In genomic region chr10:117548775-117549505, GRCm38 (mm10) we compare ENCODE assay signal across 16 mouse cellular contexts.
"Had no signal": no experiment of that assay in that cellular context is flagged by ENCODE, and none has a peak within 500 bp of the region (broad histone marks: within the 10 kb centered on the region; RNA-seq: fewer than 3 reads in every experiment).

No protein-coding gene starts in this region.

- H3K4me1 ChIP-seq: neural tube, embryonic 12.5 days; neural tube, embryonic 15.5 days; stomach, embryonic 15.5 days had no signal

- H3K27ac ChIP-seq: neural tube, embryonic 12.5 days; neural tube, embryonic 13.5 days; neural tube, embryonic 15.5 days; stomach, embryonic 15.5 days; stomach, postnatal 0 days had no signal

- H3K27me3 ChIP-seq: neural tube, embryonic 12.5 days; neural tube, embryonic 13.5 days; neural tube, embryonic 15.5 days; stomach, embryonic 15.5 days had no signal

- H3K4me3 ChIP-seq: neural tube, embryonic 12.5 days; neural tube, embryonic 13.5 days; neural tube, embryonic 15.5 days; stomach, embryonic 15.5 days had no signal

- H3K9me3 ChIP-seq: neural tube, embryonic 12.5 days; neural tube, embryonic 13.5 days; neural tube, embryonic 15.5 days; stomach, embryonic 15.5 days had no signal

- H3K36me3 ChIP-seq: neural tube, embryonic 12.5 days; neural tube, embryonic 13.5 days; neural tube, embryonic 15.5 days; stomach, embryonic 15.5 days had no signal

- H3K4me2 ChIP-seq: neural tube, embryonic 12.5 days; neural tube, embryonic 13.5 days; neural tube, embryonic 15.5 days; stomach, embryonic 15.5 days had no signal

- H3K9ac ChIP-seq: neural tube, embryonic 12.5 days; neural tube, embryonic 13.5 days; neural tube, embryonic 15.5 days; stomach, embryonic 15.5 days had no signal

- DNase-seq: retina, postnatal 1 day; right cerebral cortex, adult 18-20 months; right cerebral cortex, postnatal 25 days; right cerebral cortex, postnatal 4 days; spleen, adult 18-20 months; thymus, adult 18-20 months; thymus, adult 2 months; thymus, postnatal 14 days; thymus, postnatal 25 days; thymus, postnatal 36 days; thymus, postnatal 4 days had no signal
